Mouse (Mus musculus) liver, embryonic 16.5 days (tissue): ENCODE data around the gene Gpr152. TPM values are rescaled to one million over a fixed set of nuclear protein-coding genes. Genes with fewer than 3 reads are reported as not detected.

ENCODE experiments used
- ATAC-seq: fragments of 200-750 bp; cut with Nextera tagmentation; 2 replicates; pipeline ENCODE4 v1.8.0; 2017; ENCODE audit warnings: low read depth, mild to moderate bottlenecking, moderate number of reproducible peaks, moderate library complexity
- H3K27ac ChIP-seq: fragments of 300-500 bp; sonication (generic); 2 replicates; pipeline ENCODE4 v1.5.1; 2014; ENCODE audit warnings: mild to moderate bottlenecking, low read length
- H3K27me3 ChIP-seq: fragments of 300-500 bp; sonication (generic); 2 replicates; pipeline ENCODE4 v1.6.1; 2014; ENCODE audit warnings: low read depth, low read length, mixed read lengths; ENCODE audit not compliant: control insufficient read depth, insufficient read depth
- H3K36me3 ChIP-seq: fragments of 300-500 bp; sonication (generic); 2 replicates; pipeline ENCODE4 v1.6.1; 2014; ENCODE audit warnings: mild to moderate bottlenecking; ENCODE audit not compliant: control insufficient read depth, insufficient read depth
- H3K4me1 ChIP-seq: fragments of 300-500 bp; sonication (generic); 2 replicates; pipeline ENCODE4 v1.6.1; 2014; ENCODE audit warnings: low read depth, low read length, mixed read lengths; ENCODE audit not compliant: control insufficient read depth
- H3K4me2 ChIP-seq: fragments of 300-500 bp; sonication (generic); 2 replicates; pipeline ENCODE4 v1.6.1; 2014; ENCODE audit warnings: low read depth, low read length, mixed read lengths
- H3K4me3 ChIP-seq: fragments of 300-500 bp; sonication (generic); 2 replicates; pipeline ENCODE4 v1.5.1; 2014; ENCODE audit warnings: low read depth, mild to moderate bottlenecking, low read length
- H3K9ac ChIP-seq: fragments of 300-500 bp; sonication (generic); 2 replicates; pipeline ENCODE4 v1.6.1; 2014; ENCODE audit warnings: low read depth, low read length
- H3K9me3 ChIP-seq: fragments of 300-500 bp; sonication (generic); replicated peaks from 2 replicates; pipeline ENCODE4 v1.6.1; 2016; ENCODE audit warnings: low read length; ENCODE audit not compliant: control insufficient read depth
- WGBS: fragments of 180-500 bp; shearing (Covaris S2); extraction: QIAGEN DNeasy Blood & Tissue Kit; methylation state at CpG from one replicate; pipeline ENCODE4 v1.1.7; 2014; ENCODE audit not compliant: insufficient replicate concordance; 5-methylcytosine and 5-hydroxymethylcytosine counted together
- polyA plus RNA-seq: library from polyadenylated mRNA; unstranded; fragments of >200 nt; fragmentation: Nextera tagmentation; extraction: Ambion mirVana; gene quantifications from 2 replicates; pipeline ENCODE4 v1.2.1, GENCODE M21; 2015

The Gpr152 gene
- polyA plus RNA-seq, 1 experiment from 2014 or later = 0.02 TPM

GRCm38 (mm10) chr19:4097441-4097825 lies 42.2 kb upstream of the Gpr152 start:
- WGBS = 1% methylated on average over 21 of the region's 21 CpGs
- Histone ChIP-seq H3K36me3 (no peaks in the 10 kb centered on the region), H3K27me3 (peaks cover 24% of the 10 kb centered on the region), H3K4me2 (peak overlapping the region; percentile 99), H3K4me3 (peak overlapping the region; percentile 86), H3K4me1 (peaks cover 46% of the 10 kb centered on the region), H3K27ac (peak overlapping the region; percentile 100), H3K9me3 (no peaks in the 10 kb centered on the region), H3K9ac (peak overlapping the region; percentile 91)
- peak; percentile 68 for ATAC-seq

- Histone ChIP-seq H3K27ac (peak overlapping the region; percentile 46), H3K9ac (peak overlapping the region; percentile 91; the same call in 1 of the 2 replicates), H3K27me3 (peaks cover 24% of the 10 kb centered on the region), H3K4me2 (peak overlapping the region; percentile 99), H3K4me1 (peaks cover 46% of the 10 kb centered on the region), H3K4me3 (peak overlapping the region; percentile 86), H3K9me3 (no peaks in the 10 kb centered on the region), H3K36me3 (no peaks in the 10 kb centered on the region)
- WGBS = 72% methylated on average over 13 of the region's 13 CpGs
- ATAC-seq = no peak
Measured at GRCm38 (mm10) chr19:4098426-4098825, 41.2 kb upstream of the Gpr152 start.

- Histone ChIP-seq H3K27ac (peak overlapping the region; percentile 83), H3K9ac (peak overlapping the region; percentile 65), H3K4me3 (peak overlapping the region; percentile 86), H3K27me3 (peaks cover 24% of the 10 kb centered on the region), H3K4me2 (peak overlapping the region; percentile 99), H3K9me3 (no peaks in the 10 kb centered on the region), H3K4me1 (peaks cover 46% of the 10 kb centered on the region), H3K36me3 (no peaks in the 10 kb centered on the region)
- 5% methylated on average over 9 of the region's 9 CpGs for whole genome bisulfite sequencing
- no peak for ATAC-seq
Measured at GRCm38 (mm10) chr19:4099056-4099455, 40.5 kb upstream of the Gpr152 start.

- no peaks in the 10 kb centered on the region for H3K36me3 ChIP-seq
- H3K4me3 ChIP-seq = peak within 1 kb of the TSS; percentile 86
- peak within 1 kb of the TSS; percentile 83 for H3K27ac ChIP-seq
- no peaks in the 10 kb centered on the region for H3K9me3 ChIP-seq
- peak within 1 kb of the TSS; percentile 99 for H3K4me2 ChIP-seq
- peak within 1 kb of the TSS; percentile 65 for H3K9ac ChIP-seq
- peaks cover 46% of the 10 kb centered on the region for H3K4me1 ChIP-seq
- WGBS = 1% methylated on average over 53 of the region's 53 CpGs
- no peak for ATAC-seq
- H3K27me3 ChIP-seq = peaks cover 24% of the 10 kb centered on the region
Measured at GRCm38 (mm10) chr19:4099837-4100717, 39.5 kb upstream of the Gpr152 start, which contains the start of gene Pitpnm1. Gene Pitpnm1, plus strand, starts transcription at chr19:4099998.

GRCm38 (mm10) chr19:4100718-4101261 lies 38.8 kb upstream of the Gpr152 start:
- Histone ChIP-seq H3K4me3 (peak overlapping the region; percentile 66), H3K9ac (peak overlapping the region; percentile 65), H3K27ac (no peak overlapping the region), H3K27me3 (peaks cover 24% of the 10 kb centered on the region), H3K9me3 (no peaks in the 10 kb centered on the region), H3K4me2 (peak overlapping the region; percentile 99), H3K36me3 (no peaks in the 10 kb centered on the region), H3K4me1 (peaks cover 46% of the 10 kb centered on the region)
- 1% methylated on average over 52 of the region's 52 CpGs for WGBS
- ATAC-seq = no peak

- no peak for ATAC-seq
- Histone ChIP-seq H3K36me3 (no peaks in the 10 kb centered on the region), H3K9ac (no peak overlapping the region), H3K4me2 (no peak overlapping the region), H3K27me3 (peaks cover 24% of the 10 kb centered on the region), H3K9me3 (no peaks in the 10 kb centered on the region), H3K27ac (no peak overlapping the region), H3K4me3 (no peak overlapping the region), H3K4me1 (peaks cover 39% of the 10 kb centered on the region)
- 78% methylated on average over 6 of the region's 6 CpGs for WGBS
Measured at GRCm38 (mm10) chr19:4101466-4101865, 38.1 kb upstream of the Gpr152 start.

GRCm38 (mm10) chr19:4102049-4102448 lies 37.5 kb upstream of the Gpr152 start:
- Histone ChIP-seq H3K4me2 (no peak overlapping the region), H3K9ac (no peak overlapping the region), H3K4me1 (peaks cover 36% of the 10 kb centered on the region), H3K9me3 (no peaks in the 10 kb centered on the region), H3K27me3 (peaks cover 24% of the 10 kb centered on the region), H3K36me3 (no peaks in the 10 kb centered on the region), H3K27ac (no peak overlapping the region), H3K4me3 (no peak overlapping the region)
- WGBS = 69% methylated on average over 2 of the region's 2 CpGs
- ATAC-seq = no peak

GRCm38 (mm10) chr19:4102626-4103025 lies 37.0 kb upstream of the Gpr152 start:
- Histone ChIP-seq H3K4me2 (no peak overlapping the region), H3K9ac (no peak overlapping the region), H3K4me3 (no peak overlapping the region), H3K36me3 (no peaks in the 10 kb centered on the region), H3K27ac (no peak overlapping the region), H3K9me3 (no peaks in the 10 kb centered on the region), H3K4me1 (peaks cover 35% of the 10 kb centered on the region), H3K27me3 (peaks cover 24% of the 10 kb centered on the region)
- no peak for ATAC-seq
- WGBS = 82% methylated on average over 12 of the region's 12 CpGs

- H3K27me3 ChIP-seq = peaks cover 24% of the 10 kb centered on the region
- no peak overlapping the region for H3K4me2 ChIP-seq
- no peak overlapping the region for H3K4me3 ChIP-seq
- ATAC-seq = no peak
- H3K27ac ChIP-seq = no peak overlapping the region
- no peaks in the 10 kb centered on the region for H3K36me3 ChIP-seq
- H3K4me1 ChIP-seq = peaks cover 28% of the 10 kb centered on the region
- H3K9me3 ChIP-seq = no peaks in the 10 kb centered on the region
- WGBS = 87% methylated on average over 18 of the region's 18 CpGs
- H3K9ac ChIP-seq = no peak overlapping the region
Measured at GRCm38 (mm10) chr19:4103294-4103693, 36.3 kb upstream of the Gpr152 start.
